27 mouse cellular contexts compared by ENCODE assay signal in the genomic region with DNA sequence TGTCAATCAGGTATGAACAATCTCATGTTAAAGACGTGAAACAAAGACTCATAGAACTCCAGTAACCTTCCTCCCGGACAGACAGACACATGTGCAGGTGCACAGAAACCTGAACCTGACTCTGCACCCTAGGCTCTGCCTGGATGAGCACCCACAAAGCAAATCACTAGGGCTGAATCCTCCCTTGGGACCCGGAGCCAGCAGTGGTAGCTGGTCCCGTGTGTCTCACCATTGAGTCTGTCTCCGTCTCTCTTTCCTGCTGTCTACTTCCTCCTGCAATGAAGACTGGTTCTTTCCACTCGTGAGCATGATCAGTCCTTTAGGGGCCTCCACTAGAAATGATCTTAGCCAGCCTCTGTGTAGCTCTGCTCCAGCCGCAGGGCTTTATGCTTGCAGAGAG. TPM values are rescaled to one million over a fixed set of nuclear protein-coding genes. Genes with fewer than 3 reads are reported as not detected.
"Had no signal": no experiment of that assay in that cellular context is flagged by ENCODE, and none has a peak within 500 bp of the region (broad histone marks: within the 10 kb centered on the region; RNA-seq: fewer than 3 reads in every experiment).

No protein-coding gene starts in this region.

- H3K36me3 ChIP-seq: lung, embryonic 15.5 days; midbrain, embryonic 10.5 days; midbrain, embryonic 12.5 days; neural tube, embryonic 13.5 days; neural tube, embryonic 15.5 days had no signal

- H3K27ac ChIP-seq: lung, embryonic 15.5 days; midbrain, embryonic 10.5 days; midbrain, embryonic 12.5 days; neural tube, embryonic 13.5 days; neural tube, embryonic 15.5 days had no signal

- H3K4me2 ChIP-seq: lung, embryonic 15.5 days; midbrain, embryonic 12.5 days; neural tube, embryonic 13.5 days; neural tube, embryonic 15.5 days had no signal

- H3K4me3 ChIP-seq: lung, embryonic 15.5 days; midbrain, embryonic 10.5 days; midbrain, embryonic 12.5 days; myocyte; neural tube, embryonic 13.5 days; neural tube, embryonic 15.5 days had no signal

- ATAC-seq: liver, postnatal 0 days; lung, postnatal 0 days; midbrain, embryonic 16.5 days had no signal

- DNase-seq: liver, postnatal 0 days; lung, adult 2 months; lung, postnatal 14 days; lung, postnatal 4 days; midbrain, embryonic 14.5 days; retina, postnatal 1 day; right cerebral cortex, adult 18-20 months; right cerebral cortex, postnatal 25 days; right cerebral cortex, postnatal 4 days; spleen, adult 18-20 months; thymus, adult 18-20 months; thymus, postnatal 14 days; thymus, postnatal 36 days had no signal

- H3K9ac ChIP-seq: liver, postnatal 0 days; lung, embryonic 15.5 days; midbrain, embryonic 12.5 days; neural tube, embryonic 13.5 days; neural tube, embryonic 15.5 days had no signal

- H3K4me1 ChIP-seq: lung, embryonic 15.5 days; midbrain, embryonic 10.5 days; midbrain, embryonic 12.5 days; neural tube, embryonic 13.5 days; neural tube, embryonic 15.5 days had no signal

- H3K27me3 ChIP-seq: lung, embryonic 15.5 days; midbrain, embryonic 12.5 days; neural tube, embryonic 13.5 days; neural tube, embryonic 15.5 days had no signal

- H3K9me3 ChIP-seq: lung, embryonic 15.5 days; midbrain, embryonic 10.5 days; midbrain, embryonic 12.5 days; neural tube, embryonic 13.5 days; neural tube, embryonic 15.5 days had no signal

RNA-seq across cellular contexts. Expression of gene 4930503B20Rik, which starts 10.8 kb away (rescaled TPM):
- total RNA-seq: megakaryocyte-erythroid progenitor cell, adult 5-6 weeks had no signal
- polyA plus RNA-seq: liver, postnatal 0 days; lung, adult 2 months; lung, postnatal 0 days; midbrain, embryonic 10.5 days; midbrain, embryonic 12.5 days; midbrain, embryonic 14.5 days; myocyte; neural tube, embryonic 11.5 days; neural tube, embryonic 13.5 days; neural tube, embryonic 15.5 days; small intestine, adult 2 months; stomach, embryonic 14.5 days; stomach, embryonic 16.5 days; thymus, postnatal 0 days had no signal

RNA-seq across cellular contexts. Expression of gene Samd13, which starts 23.5 kb away (rescaled TPM):
- polyA plus RNA-seq: liver, postnatal 0 days; midbrain, embryonic 14.5 days; myocyte; small intestine, adult 2 months had no signal

RNA-seq across cellular contexts. Expression of gene Dnase2b, which starts 46.5 kb away (rescaled TPM):
- total RNA-seq: megakaryocyte-erythroid progenitor cell, adult 5-6 weeks had no signal
- polyA plus RNA-seq: lung, embryonic 15.5 days; midbrain, embryonic 10.5 days; midbrain, embryonic 12.5 days; midbrain, embryonic 14.5 days; midbrain, embryonic 16.5 days; myocyte; neural tube, embryonic 11.5 days; neural tube, embryonic 13.5 days; neural tube, embryonic 15.5 days; small intestine, adult 2 months; stomach, embryonic 14.5 days had no signal
